In genomic region chr1:91532892-91533291, GRCm38 (mm10) we compare ENCODE assay signal across 12 mouse cellular contexts. TPM values are rescaled to one million over a fixed set of nuclear protein-coding genes. Genes with fewer than 3 reads are reported as not detected.
DNase-seq lines count a peak whose midpoint lies in the region; ATAC-seq lines count a peak whose summit lies in the region.
"Had no signal": no experiment of that assay in that cellular context is flagged by ENCODE, and none has a peak within 500 bp of the region (broad histone marks: within the 10 kb centered on the region; RNA-seq: fewer than 3 reads in every experiment).

No protein-coding gene starts in this region.

- 86% methylated on average over 5 of the region's 5 CpGs for WGBS in embryonic facial prominence, embryonic 12.5 days
- 85% methylated on average over 5 of the region's 5 CpGs for WGBS in embryonic facial prominence, embryonic 10.5 days
- WGBS in neural tube, embryonic 11.5 days = 85% methylated on average over 5 of the region's 5 CpGs
- 85% methylated on average over 5 of the region's 5 CpGs for WGBS in liver, embryonic 11.5 days

- H3K9me3 ChIP-seq in embryonic facial prominence, embryonic 12.5 days = no peaks in the 10 kb centered on the region
- no peaks in the 10 kb centered on the region for H3K9me3 ChIP-seq in embryonic facial prominence, embryonic 10.5 days
- no peaks in the 10 kb centered on the region for H3K9me3 ChIP-seq in neural tube, embryonic 11.5 days (ENCODE audit: control insufficient read depth, low read length)
- H3K9me3 ChIP-seq in liver, embryonic 11.5 days (ENCODE audit: control insufficient read depth, low read length) = no peaks in the 10 kb centered on the region
- H3K9me3 ChIP-seq: limb, embryonic 12.5 days; midbrain, embryonic 12.5 days had no signal

- no peak for ATAC-seq in embryonic facial prominence, embryonic 12.5 days (ENCODE audit: insufficient number of reproducible peaks, insufficient read depth, low FRiP score, low TSS enrichment)
- ATAC-seq in neural tube, embryonic 11.5 days (ENCODE audit: insufficient read depth, low FRiP score, low TSS enrichment) = no peak
- ATAC-seq in liver, embryonic 11.5 days (replicated peaks; ENCODE audit: low FRiP score) = peak; percentile 53

- peak overlapping the region; percentile 9; the same call in 1 of the 2 replicates for H3K27ac ChIP-seq in embryonic facial prominence, embryonic 12.5 days
- no peak overlapping the region for H3K27ac ChIP-seq in embryonic facial prominence, embryonic 10.5 days (replicated peaks)
- H3K27ac ChIP-seq in neural tube, embryonic 11.5 days (ENCODE audit: low read depth, low read length) = 0 out of 2 replicates have a peak overlapping the region, but pooled peaks have one; percentile 10
- peak overlapping the region; percentile 79 for H3K27ac ChIP-seq in liver, embryonic 11.5 days (ENCODE audit: low read depth, low read length)
- H3K27ac ChIP-seq: limb, embryonic 12.5 days; midbrain, embryonic 12.5 days had no signal

- no peak for DNase-seq in embryonic facial prominence, embryonic 10.5 days (ENCODE audit: low spot score)
- no peak for DNase-seq in neural tube, embryonic 11.5 days (ENCODE audit: low spot score)
- DNase-seq in neural tube, embryonic 10.5 days (ENCODE audit: extremely low spot score, low spot score) = no peak
- no peak for DNase-seq in liver, embryonic 11.5 days (ENCODE audit: low spot score)
- DNase-seq in right cerebral cortex, postnatal 4 days = no peak
- DNase-seq in ovary, postnatal 10 days (ENCODE audit: low spot score) = no peak
- DNase-seq in kidney, postnatal 10 days = no peak
- DNase-seq: adrenal gland, postnatal 14 days; kidney, postnatal 25 days had no signal

- H3K9ac ChIP-seq in embryonic facial prominence, embryonic 12.5 days = no peak overlapping the region
- no peak overlapping the region for H3K9ac ChIP-seq in neural tube, embryonic 11.5 days (ENCODE audit: low read length)
- H3K9ac ChIP-seq in liver, embryonic 11.5 days (ENCODE audit: low read depth, low read length) = peak overlapping the region; percentile 57
- H3K9ac ChIP-seq: limb, embryonic 12.5 days; midbrain, embryonic 12.5 days had no signal

- no peaks in the 10 kb centered on the region for H3K4me1 ChIP-seq in embryonic facial prominence, embryonic 12.5 days
- peaks cover 5% of the 10 kb centered on the region; the same call in 1 of the 2 replicates for H3K4me1 ChIP-seq in embryonic facial prominence, embryonic 10.5 days
- no peaks in the 10 kb centered on the region for H3K4me1 ChIP-seq in neural tube, embryonic 11.5 days (ENCODE audit: control insufficient read depth, insufficient read depth, low read length)
- peaks cover 11% of the 10 kb centered on the region for H3K4me1 ChIP-seq in liver, embryonic 11.5 days (replicated peaks; ENCODE audit: control insufficient read depth, insufficient read depth, low read length)
- H3K4me1 ChIP-seq: midbrain, embryonic 12.5 days had no signal

- H3K27me3 ChIP-seq in embryonic facial prominence, embryonic 12.5 days = peaks cover 12% of the 10 kb centered on the region
- peaks cover 27% of the 10 kb centered on the region for H3K27me3 ChIP-seq in embryonic facial prominence, embryonic 10.5 days (replicated peaks; ENCODE audit: low read depth, poor library complexity, severe bottlenecking)
- peaks cover 3% of the 10 kb centered on the region; the same call in 1 of the 2 replicates for H3K27me3 ChIP-seq in neural tube, embryonic 11.5 days (ENCODE audit: control insufficient read depth, insufficient read depth, low read length)
- no peaks in the 10 kb centered on the region for H3K27me3 ChIP-seq in liver, embryonic 11.5 days (replicated peaks; ENCODE audit: control insufficient read depth, insufficient read depth, low read length)

- peaks cover 6% of the 10 kb centered on the region; the same call in 1 of the 2 replicates for H3K36me3 ChIP-seq in embryonic facial prominence, embryonic 12.5 days
- peaks cover 29% of the 10 kb centered on the region for H3K36me3 ChIP-seq in embryonic facial prominence, embryonic 10.5 days (replicated peaks)
- no peaks in the 10 kb centered on the region for H3K36me3 ChIP-seq in neural tube, embryonic 11.5 days (ENCODE audit: control insufficient read depth, insufficient read depth, low read length)
- 0 out of 2 replicates have a peak, but pooled peaks cover 3% of the 10 kb centered on the region for H3K36me3 ChIP-seq in liver, embryonic 11.5 days (ENCODE audit: control insufficient read depth, insufficient read depth, low read length)

- H3K4me2 ChIP-seq in embryonic facial prominence, embryonic 12.5 days (replicated peaks) = no peak overlapping the region
- no peak overlapping the region for H3K4me2 ChIP-seq in neural tube, embryonic 11.5 days (ENCODE audit: low read depth)
- peak overlapping the region; percentile 53 for H3K4me2 ChIP-seq in liver, embryonic 11.5 days
- H3K4me2 ChIP-seq: limb, embryonic 12.5 days; midbrain, embryonic 12.5 days had no signal

- no peak overlapping the region for H3K4me3 ChIP-seq in embryonic facial prominence, embryonic 12.5 days
- H3K4me3 ChIP-seq in embryonic facial prominence, embryonic 10.5 days = no peak overlapping the region
- no peak overlapping the region for H3K4me3 ChIP-seq in neural tube, embryonic 11.5 days (ENCODE audit: low read depth, low read length)
- H3K4me3 ChIP-seq in liver, embryonic 11.5 days (ENCODE audit: low read depth, low read length) = no peak overlapping the region
- H3K4me3 ChIP-seq: limb, embryonic 12.5 days; midbrain, embryonic 12.5 days had no signal

RNA-seq across cellular contexts. Expression of gene Asb1, which starts 7.5 kb away (rescaled TPM):
- polyA plus RNA-seq in embryonic facial prominence, embryonic 12.5 days (2016; fragmentation: Nextera tagmentation; extraction: Ambion mirVana) = 9.0 and 9.2 TPM in 2 replicates
- 6.5 and 7.3 TPM in 2 replicates for polyA plus RNA-seq in embryonic facial prominence, embryonic 10.5 days (2016; fragmentation: Nextera tagmentation; extraction: Ambion mirVana)
- polyA plus RNA-seq in neural tube, embryonic 11.5 days (2014; fragmentation: Nextera tagmentation; extraction: Ambion mirVana) = 11.9 and 16.7 TPM in 2 replicates
- polyA plus RNA-seq in liver, embryonic 11.5 days (2014; fragmentation: Nextera tagmentation; extraction: Ambion mirVana) = 12.2 and 13.4 TPM in 2 replicates

RNA-seq across cellular contexts. Expression of gene Traf3ip1, which starts 38.4 kb away (rescaled TPM):
- polyA plus RNA-seq in embryonic facial prominence, embryonic 12.5 days (2016; fragmentation: Nextera tagmentation; extraction: Ambion mirVana) = 12.4 and 14.1 TPM in 2 replicates
- 12.4 and 14.1 TPM in 2 replicates for polyA plus RNA-seq in embryonic facial prominence, embryonic 10.5 days (2016; fragmentation: Nextera tagmentation; extraction: Ambion mirVana)
- 7.9 and 8.1 TPM in 2 replicates for polyA plus RNA-seq in neural tube, embryonic 11.5 days (2014; fragmentation: Nextera tagmentation; extraction: Ambion mirVana)
- 4.4 TPM in 2 replicates for polyA plus RNA-seq in liver, embryonic 11.5 days (2014; fragmentation: Nextera tagmentation; extraction: Ambion mirVana)
